Mouse (Mus musculus): ENCODE results near the gene Prrt2. TPM values are rescaled to one million over a fixed set of nuclear protein-coding genes. Genes with fewer than 3 reads are reported as not detected.

Prrt2 gene
- total RNA-seq (2021): 100 to 1,000 TPM; 165 to 186 TPM
- long read RNA-seq, experiment 1, transcript Prrt2-201 (4 exons, 2,501 nt): major isoform, 38 of 78 reads
- long read RNA-seq, experiment 1, partial matches to known transcripts: 40 of 78 reads
- long read RNA-seq, experiment 1, other reads (novel, unspliced or antisense): 0 of 78 reads
- long read RNA-seq, experiment 2, transcript Prrt2-201 (4 exons, 2,501 nt): major isoform, 35 of 69 reads
- long read RNA-seq, experiment 2, partial matches to known transcripts: 28 of 69 reads
- long read RNA-seq, experiment 2, other reads (novel, unspliced or antisense): 6 of 69 reads

DNA sequence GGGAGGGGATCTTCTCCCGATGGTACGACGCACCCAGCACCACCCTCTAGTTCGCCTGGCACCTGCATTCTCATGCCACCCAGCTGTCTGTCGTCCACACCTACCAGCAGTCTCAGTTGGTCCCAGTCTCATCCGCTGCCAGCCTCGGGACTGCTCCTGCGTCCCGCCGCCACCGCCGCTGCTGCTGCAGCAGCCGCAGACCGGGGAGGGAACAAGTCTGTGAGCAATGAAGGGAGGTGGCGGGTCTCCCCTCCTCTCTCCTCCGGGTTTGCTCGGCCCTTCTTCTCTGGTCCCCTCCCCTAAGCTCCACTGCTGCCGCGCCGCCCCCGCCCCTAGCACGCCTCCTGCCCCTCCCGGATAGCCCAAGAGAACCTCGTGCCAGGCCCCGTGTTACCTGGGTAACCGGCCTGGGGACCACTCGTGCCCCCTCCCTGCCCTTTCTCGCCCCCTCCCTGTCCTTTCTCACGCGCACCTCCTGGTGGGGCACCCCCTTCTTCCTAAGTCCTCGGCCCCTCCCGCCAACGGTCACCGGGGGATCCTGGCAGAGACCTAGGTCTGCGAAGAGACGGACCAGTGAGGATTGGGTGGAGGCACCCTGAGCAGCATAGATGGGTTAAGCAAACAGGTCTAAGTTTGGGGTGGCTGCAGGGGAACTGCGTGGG is at the start of gene Prrt2, which contains the start of gene Gm42742:
Gene Prrt2 (minus strand): TSS at position 311 of the 662 bp plus-strand sequence.
Gene Gm42742 (minus strand): TSS at position 197 of the 662 bp plus-strand sequence.
- intact Hi-C loops (cut with DNase I): no loop called here

DNA sequence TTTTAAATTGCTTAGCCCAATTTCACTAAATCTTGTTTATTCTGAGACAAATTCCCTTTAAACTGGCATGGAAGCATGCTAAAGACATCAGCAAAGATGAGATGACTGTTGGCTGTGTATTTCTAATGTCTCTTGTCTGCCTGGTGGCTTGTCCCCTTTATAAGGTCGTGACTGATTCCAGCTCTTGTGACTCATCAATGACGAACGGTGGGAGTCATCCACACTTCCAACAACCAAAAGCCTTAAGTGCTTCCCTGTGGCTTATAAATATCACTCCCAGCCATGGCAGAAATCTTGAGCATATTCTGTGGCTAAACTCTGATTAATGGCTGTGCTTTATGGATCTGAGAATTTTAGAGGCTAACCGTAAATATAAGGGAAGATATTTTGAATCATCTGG is 45.3 kb upstream of the Prrt2 start:
- no peak for DNase-seq (ENCODE audit: low spot score in 2 of 2)
- intact Hi-C loops (cut with DNase I): no loop called here

More for the DNA sequence above, at the start of gene Prrt2, which contains the start of gene Gm42742:
- peak; percentile 76 to 81 for DNase-seq (ENCODE audit: low spot score in 2 of 2)

DNA sequence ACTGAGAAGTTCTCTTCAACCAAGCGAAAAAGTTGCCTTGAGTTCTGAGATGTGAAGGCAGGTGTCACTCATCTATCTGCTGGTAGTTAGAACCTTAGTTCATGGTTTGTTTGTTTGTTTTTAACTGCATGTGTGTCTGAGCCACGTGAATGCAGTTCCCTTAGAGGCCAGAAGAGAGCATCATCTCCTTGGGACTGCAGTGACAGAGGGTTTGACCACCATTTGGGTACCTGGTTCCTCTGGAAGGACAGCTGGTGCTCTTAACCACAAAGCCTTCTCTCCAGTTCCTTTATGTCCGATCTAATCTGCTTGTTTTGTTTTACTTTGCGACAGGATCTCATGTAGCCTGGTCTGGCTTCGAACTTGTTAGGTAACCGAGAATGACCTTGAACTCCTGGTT is 44.5 kb upstream of the Prrt2 start:
- intact Hi-C loops (cut with DNase I): no loop called here
- DNase-seq (ENCODE audit: low spot score in 2 of 2): no peak

DNA sequence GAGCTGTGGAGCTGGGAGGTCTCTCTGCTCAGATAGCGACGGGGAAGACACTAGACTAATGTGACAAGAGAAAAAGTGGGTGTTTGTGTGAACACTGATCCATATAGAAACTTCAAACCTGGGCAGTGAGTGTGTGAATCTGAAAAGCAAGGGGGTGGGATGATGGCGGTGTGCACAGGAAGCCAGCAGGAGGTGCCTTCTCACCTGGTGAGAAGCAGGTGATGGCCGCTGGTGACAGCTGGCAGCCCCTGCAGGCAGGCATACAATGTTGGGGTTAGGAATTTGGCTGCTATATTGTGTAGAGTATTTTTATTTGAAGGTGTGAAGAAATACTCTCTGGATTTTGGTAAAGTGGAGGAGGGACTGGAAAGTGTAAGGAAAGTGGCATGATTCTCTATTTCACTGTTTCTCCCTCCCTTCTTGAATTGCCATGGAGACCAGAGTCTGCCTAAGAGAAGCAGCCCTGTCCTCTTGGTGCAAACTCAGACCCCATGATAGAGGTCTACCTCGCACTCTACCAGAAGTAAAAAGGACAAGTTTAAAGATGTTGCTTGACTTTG is 34.1 kb upstream of the Prrt2 start:
- peak in 1 of 2 experiments; percentile 30 for DNase-seq (ENCODE audit: low spot score in 2 of 2)
- intact Hi-C loops (cut with DNase I): no loop called here

GRCm38 (mm10) chr7:127041851-127042672 is 21.1 kb upstream of the Prrt2 start, which contains the start of gene Kif22:
Gene Kif22, minus strand, starts transcription at chr7:127042471.
- intact Hi-C loops (cut with DNase I): loop anchor here (5.0 kb wide), 1 partner anchor 50 kb away; the partner anchor contains the start of gene AI467606
- DNase-seq (ENCODE audit: low spot score in 2 of 2): peak; percentile 80 to 90

- DNase-seq (ENCODE audit: low spot score in 2 of 2): no peak
- intact Hi-C loops (cut with DNase I): no loop called here
These were observed 10.2 kb upstream of the Prrt2 start for GRCm38 (mm10) chr7:127031244-127031643.

DNA sequence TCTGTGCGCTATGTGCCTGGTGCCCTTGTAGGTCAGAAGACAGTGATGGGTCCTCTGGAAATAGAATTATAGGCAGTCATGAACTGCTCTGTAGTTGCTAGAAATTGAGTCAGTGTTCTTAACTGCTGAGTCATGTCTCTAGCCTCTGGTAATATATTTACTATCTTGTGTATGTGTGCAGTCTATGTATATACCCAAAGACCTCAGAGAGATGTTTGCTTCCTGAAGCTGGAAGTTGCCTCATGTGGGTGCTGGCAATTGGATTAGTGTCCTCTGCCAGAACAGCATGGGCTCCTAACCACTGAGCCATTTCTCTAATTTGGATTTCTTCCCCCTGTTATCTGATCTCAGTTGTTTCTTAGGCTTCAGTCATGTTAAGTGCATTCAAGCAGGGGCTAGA is 9.2 kb upstream of the Prrt2 start:
- intact Hi-C loops (cut with DNase I): no loop called here
- no peak for DNase-seq (ENCODE audit: low spot score in 2 of 2)

DNA sequence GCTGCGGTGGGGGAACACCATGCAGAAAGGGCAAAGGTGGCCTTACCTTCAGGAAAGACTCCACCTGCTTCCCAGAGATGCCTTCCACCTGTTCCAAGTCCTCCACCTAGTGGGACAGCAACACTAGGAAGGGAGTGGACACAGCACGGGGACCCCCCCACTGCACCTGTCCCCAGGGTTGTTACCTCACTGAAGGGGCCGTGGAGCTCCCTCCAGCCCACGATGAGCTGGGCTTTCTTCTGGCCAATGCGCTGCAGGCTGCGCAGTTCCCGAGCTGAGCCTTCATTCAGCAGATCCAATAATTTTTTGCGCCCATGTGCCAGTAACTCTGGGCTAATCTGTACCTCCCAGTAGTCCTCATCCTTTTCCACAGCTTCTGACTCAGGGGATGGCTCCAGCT is 6.9 kb upstream of the Prrt2 start:
- DNase-seq (ENCODE audit: low spot score in 2 of 2): peak in 1 of 2 experiments; percentile 45
- intact Hi-C loops (cut with DNase I): loop anchor here (5.0 kb wide), 1 partner anchor 146 kb away; the partner anchor contains the start of gene Taok2

DNA sequence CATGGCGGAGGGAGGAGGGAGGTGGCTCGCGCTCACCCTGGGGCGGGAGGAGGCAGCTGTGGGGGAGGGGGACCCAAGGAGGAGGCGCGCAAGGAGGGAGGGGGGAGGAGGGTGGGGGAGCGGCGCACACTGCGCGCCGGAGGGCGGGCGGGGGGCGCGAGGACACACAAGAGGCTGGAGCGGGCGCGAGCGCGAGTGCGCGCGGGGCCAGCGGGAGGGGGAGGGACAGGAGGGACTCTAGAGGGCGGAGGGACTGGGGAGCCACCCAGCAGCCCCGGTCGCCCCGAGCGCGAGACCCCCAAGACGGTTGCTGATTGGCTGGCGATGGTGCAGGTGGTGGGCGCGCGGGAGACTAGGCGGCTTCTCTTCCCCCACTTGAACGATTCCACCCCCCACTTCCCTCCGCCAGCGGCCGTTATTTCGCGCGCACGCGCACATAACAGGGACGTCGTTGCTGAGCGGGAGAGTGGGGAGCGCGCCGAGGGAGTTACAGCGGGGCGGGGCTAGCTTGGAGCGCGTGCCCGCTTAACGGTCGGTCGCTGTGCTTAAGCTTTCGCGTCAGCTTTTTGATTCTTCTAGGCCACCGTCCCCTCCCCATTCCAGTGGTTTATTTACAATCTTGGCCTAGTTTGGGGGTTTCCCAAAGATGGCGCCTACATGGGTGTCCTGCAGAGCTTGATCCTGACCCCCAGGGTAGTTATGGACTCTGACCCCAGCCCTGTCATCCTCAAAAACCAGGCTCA is 6.1 kb upstream of the Prrt2 start, which contains the start of gene Maz:
Gene Maz (minus strand): TSS at position 54 of the 743 bp plus-strand sequence.
- intact Hi-C loops (cut with DNase I): loop anchor here (5.0 kb wide), 1 partner anchor 145 kb away; the partner anchor contains the start of gene Taok2
- peak; percentile 100 for DNase-seq (ENCODE audit: low spot score in 2 of 2)

- intact Hi-C loops (cut with DNase I): loop anchor here (5.0 kb wide), 1 partner anchor 144 kb away; the partner anchor contains the start of gene Taok2
- DNase-seq (ENCODE audit: low spot score in 2 of 2): no peak
These were observed 5.6 kb upstream of the Prrt2 start for GRCm38 (mm10) chr7:127026616-127026983.

GRCm38 (mm10) chr7:127026161-127026600 is 5.2 kb upstream of the Prrt2 start:
- intact Hi-C loops (cut with DNase I): loop anchor here (5.0 kb wide), 1 partner anchor 144 kb away; the partner anchor contains the start of gene Taok2
- peak; percentile 43 to 45 for DNase-seq (ENCODE audit: low spot score in 2 of 2)

- DNase-seq (ENCODE audit: low spot score in 2 of 2): peak in 1 of 2 experiments; percentile 31
- intact Hi-C loops (cut with DNase I): loop anchor here (5.0 kb wide), 1 partner anchor 143 kb away; the partner anchor contains the start of gene Taok2
These were observed 4.6 kb upstream of the Prrt2 start for GRCm38 (mm10) chr7:127025556-127026160.

- DNase-seq (ENCODE audit: low spot score in 2 of 2): peak; percentile 82 to 93
- intact Hi-C loops (cut with DNase I): loop anchor here (5.0 kb wide), 1 partner anchor 143 kb away; the partner anchor contains the start of gene Taok2
These were observed 3.9 kb upstream of the Prrt2 start for GRCm38 (mm10) chr7:127024755-127025555.

GRCm38 (mm10) chr7:127023896-127024690 is 3.1 kb upstream of the Prrt2 start:
- no peak for DNase-seq (ENCODE audit: low spot score in 2 of 2)
- intact Hi-C loops (cut with DNase I): no loop called here

DNA sequence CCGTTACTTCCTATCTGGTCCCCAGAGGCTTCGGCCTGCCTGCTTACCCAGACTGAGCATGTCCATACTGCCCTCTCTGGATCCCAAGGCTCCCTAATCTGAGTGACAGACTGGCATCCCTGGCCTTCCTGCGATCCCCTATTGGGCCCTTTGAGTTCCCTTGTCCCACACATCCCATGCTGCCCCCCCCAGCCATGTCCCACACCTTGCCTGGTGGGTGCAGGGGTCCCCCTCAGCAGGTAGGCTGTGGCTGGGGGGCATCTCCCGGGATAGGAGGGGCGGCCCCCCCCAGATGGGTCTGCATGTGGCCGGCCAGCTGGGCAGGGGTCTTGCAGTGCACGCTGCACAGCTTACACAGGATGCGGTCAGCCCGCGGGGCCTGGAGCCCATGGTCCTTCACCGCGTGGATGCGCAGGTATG is 2.3 kb upstream of the Prrt2 start:
- intact Hi-C loops (cut with DNase I): no loop called here
- DNase-seq (ENCODE audit: low spot score in 2 of 2): no peak
